Mouse (Mus musculus): ENCODE measurements around the gene S100a4.

S100a4 gene

GRCm38 (mm10) chr3:90623435-90624071, 20.0 kb downstream of the S100a4 start:
- DNase-seq (ENCODE audit: low read depth in 2 of 2, low spot score in 2 of 2), result no peak

DNA sequence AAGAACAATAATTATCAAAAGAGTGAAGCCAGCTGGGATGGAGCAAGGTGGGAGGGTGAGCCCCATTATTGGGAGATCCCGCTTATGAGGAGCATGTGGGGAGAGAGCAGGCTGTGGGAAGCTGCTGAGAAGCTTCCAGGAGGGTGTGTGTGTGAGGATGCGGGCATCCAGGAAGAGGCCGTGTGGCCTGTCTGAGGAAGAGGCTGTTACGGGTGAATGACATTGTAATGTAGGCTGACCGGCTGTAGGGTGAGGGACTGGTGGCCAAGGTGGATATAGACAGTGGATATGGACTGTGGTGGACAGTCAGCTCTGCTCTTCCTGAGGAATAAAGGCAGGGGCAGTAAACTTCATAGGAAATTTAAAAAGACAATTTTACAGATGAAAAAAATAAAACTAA, 21.9 kb downstream of the S100a4 start:
- no peak for DNase-seq (ENCODE audit: low read depth in 2 of 2, low spot score in 2 of 2)

GRCm38 (mm10) chr3:90626266-90627021, 22.9 kb downstream of the S100a4 start:
- no peak for DNase-seq (ENCODE audit: low read depth in 2 of 2, low spot score in 2 of 2)

GRCm38 (mm10) chr3:90627366-90627765, 23.8 kb downstream of the S100a4 start:
- no peak for DNase-seq (ENCODE audit: low read depth in 2 of 2, low spot score in 2 of 2)

DNA sequence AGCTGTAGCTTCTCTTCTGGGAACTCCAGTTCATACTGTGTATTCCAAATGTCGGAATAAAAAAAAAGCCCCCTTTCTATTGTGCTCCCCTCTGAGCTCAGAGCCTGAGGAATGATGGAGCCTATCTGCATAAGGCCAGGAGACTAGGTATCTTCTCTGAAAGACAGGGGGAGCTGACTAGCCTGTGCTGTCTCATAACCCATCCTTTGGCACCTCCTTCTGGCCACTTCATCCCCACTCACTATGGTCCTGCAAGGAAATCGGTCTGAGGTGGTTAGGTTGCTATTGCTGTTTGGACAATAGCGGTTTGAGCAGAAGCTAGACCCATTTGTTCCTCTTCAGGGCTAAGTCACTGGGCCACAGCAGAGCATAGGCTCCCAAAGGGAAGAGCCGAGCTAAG, 24.2 kb downstream of the S100a4 start:
- no peak for DNase-seq (ENCODE audit: low read depth in 2 of 2, low spot score in 2 of 2)

DNA sequence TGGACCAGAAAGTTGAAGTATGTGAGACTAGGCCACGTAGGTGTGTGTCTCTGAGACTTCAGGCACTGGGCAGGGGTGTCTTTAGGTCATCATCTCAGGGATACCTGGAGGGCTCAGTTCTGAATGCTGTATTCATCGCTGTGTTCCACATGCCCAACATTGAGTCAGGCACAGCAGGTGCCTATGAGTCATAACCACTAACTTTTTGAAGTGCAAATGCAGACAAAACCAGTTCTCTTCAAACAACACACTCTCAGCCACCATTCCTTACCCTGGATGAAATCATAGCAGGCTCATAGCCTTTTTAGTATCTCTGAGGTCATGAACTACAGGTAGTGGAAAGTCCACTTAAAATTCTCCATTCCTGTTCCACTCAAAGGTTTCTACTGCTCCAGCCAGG, 25.7 kb downstream of the S100a4 start:
- DNase-seq (ENCODE audit: low read depth in 2 of 2, low spot score in 2 of 2), result no peak

DNA sequence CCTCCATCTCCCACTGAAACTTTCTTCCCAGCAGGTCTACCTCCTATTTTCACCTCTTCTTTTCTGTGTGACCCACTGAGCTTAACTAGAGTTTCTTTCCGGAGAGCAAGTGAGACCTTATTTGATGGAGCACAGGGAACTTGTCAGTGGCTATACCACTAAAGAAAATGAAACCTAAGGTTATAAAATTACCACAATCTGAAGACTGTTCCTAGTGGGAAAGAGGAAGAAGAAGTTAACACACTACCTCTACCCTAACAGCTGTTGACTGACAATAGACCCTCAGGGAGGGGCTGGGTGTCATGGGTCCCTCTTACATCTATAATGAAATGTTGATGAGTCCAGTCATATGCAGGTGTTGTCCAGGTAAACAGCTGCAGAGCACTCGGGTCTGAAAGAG, 28.4 kb downstream of the S100a4 start:
- DNase-seq (ENCODE audit: low read depth in 2 of 2, low spot score in 2 of 2), result no peak

- no peak for DNase-seq (ENCODE audit: low read depth in 2 of 2, low spot score in 2 of 2)
Observed at GRCm38 (mm10) chr3:90638511-90639275, 35.1 kb downstream of the S100a4 start.

DNA sequence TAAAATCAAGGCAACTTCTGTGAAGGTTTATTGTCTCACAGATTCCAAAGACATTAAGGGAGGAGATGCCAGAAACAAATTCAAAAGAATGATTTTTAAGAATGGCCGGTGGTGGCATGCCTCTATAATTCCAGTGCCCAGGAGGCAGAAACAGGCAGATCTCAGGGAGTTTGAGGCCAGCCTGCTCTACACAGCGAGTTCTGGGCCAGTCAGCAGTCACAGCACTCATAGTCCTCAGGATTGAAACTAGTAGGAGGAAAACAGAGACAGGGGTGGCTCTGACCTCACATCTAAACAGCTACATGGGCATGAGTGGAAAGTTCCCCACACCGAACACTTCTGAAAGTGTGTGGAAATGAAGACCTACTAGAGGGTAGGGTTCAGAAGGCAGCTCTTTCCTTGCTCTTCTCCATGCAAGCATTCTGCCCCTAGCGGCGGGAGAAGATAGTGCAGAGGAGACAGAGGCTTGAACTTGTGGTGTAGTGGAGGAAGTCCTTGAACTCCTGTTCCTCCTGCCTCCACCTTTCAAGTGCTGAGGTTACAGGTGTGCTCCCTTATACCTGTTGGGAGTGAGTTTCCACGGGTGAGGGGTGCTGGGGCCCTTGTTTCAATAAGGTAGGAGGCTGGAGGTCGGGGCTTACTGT, 36.1 kb downstream of the S100a4 start:
- peak; percentile 38 to 48 for DNase-seq (ENCODE audit: low read depth in 2 of 2, low spot score in 2 of 2)

GRCm38 (mm10) chr3:90640981-90641380, 37.4 kb downstream of the S100a4 start:
- DNase-seq (ENCODE audit: low read depth in 2 of 2, low spot score in 2 of 2), result no peak

DNA sequence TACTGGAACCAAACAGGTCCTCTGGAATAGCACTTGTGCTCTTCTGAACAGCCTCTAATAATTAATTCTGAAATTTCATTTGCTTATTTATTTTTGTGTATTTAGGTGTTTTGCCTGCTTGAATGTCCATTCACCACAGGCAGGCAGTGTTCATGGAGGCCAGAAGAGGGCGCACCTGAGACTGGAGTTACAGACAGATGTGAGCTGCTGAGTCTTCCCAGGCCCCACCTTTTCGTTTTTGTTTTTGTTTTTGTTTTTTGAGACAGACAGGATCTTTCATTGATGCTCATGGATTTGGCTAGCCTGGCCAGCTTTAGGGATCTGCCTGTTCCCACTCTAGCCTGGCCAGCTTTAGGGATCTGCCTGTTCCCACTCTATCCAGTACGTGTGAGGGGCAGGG, 40.6 kb downstream of the S100a4 start:
- peak; percentile 20 to 37 for DNase-seq (ENCODE audit: low read depth in 2 of 2, low spot score in 2 of 2)

DNA sequence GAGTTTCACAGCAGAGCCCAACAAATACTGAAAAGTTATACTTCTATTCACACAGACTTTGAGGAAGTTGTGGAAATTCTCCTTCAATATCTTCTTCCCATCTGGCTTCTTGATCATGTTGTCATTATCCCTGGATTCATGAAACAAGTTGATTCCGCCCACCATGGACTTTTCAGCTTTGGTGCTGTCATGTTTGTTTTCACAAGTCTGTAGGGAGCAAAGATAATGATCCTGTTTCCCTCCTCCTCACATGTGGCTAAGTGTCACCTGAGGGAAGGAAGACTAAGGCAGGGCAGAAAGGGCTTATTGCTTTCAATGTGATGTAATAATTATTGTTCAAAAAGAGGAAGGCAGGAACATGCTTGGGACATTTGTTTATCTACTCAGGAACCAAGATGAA, 43.7 kb downstream of the S100a4 start:
- DNase-seq (ENCODE audit: low read depth in 2 of 2, low spot score in 2 of 2), result no peak

- DNase-seq (ENCODE audit: low read depth in 2 of 2, low spot score in 2 of 2), result no peak
Observed at GRCm38 (mm10) chr3:90648981-90649380, 45.4 kb downstream of the S100a4 start.

- no peak for DNase-seq (ENCODE audit: low read depth in 2 of 2, low spot score in 2 of 2)
Observed at GRCm38 (mm10) chr3:90649832-90650231, 46.3 kb downstream of the S100a4 start.

DNA sequence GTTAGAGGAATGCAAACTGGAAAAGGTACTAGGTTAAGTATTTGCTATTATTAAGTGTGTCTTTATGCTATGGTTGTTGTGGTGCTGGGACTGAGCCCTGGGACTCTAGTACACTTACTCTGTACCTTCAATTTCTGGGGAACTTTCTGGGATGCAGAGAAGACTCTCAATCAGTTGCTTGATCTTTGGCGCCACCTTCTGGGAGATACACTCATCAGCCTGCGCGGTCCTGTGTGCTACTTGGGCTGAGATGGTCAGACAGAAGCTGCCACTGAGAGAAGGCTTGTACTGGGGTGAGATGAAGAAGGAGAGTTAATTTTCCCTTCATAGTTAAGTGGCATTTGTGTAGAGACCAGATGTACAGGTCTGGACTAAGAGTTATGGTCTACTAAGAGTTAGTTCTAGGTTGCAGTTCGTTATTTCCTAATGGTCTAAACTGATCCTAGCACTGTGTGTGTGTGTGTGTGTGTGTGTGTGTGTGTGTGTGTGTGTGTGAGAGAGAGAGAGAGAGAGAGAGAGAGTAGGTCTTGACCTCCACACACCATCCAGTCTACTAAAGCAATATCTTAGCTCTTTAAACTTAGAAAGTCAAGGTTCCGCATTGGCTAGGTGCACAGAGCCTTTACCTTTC, 49.4 kb downstream of the S100a4 start:
- peak; percentile 26 to 29 for DNase-seq (ENCODE audit: low read depth in 2 of 2, low spot score in 2 of 2)

DNA sequence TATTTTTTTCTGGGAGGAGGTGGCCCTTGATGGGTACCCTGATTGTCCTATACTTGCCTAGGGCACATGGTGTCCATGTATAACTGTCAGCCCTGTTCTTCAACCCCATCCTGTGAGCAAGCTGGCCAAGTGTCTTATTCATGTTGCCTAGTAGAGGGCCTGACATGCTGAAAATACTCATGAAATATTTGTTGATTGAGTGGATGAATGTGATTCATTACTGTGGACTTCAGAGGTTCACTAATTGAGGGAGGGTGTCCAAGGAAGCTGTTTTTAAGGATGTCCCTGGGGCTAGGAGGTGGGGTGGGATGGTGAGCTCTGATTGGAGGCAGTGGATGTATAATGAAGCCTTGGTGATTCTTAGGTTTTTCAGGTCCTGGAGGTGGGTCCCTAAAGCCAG, 50.1 kb downstream of the S100a4 start, which contains the start of gene S100a7a:
Gene S100a7a, plus strand, starts transcription at position 301 of the 400 bp plus-strand sequence.
- DNase-seq (ENCODE audit: low read depth in 2 of 2, low spot score in 2 of 2), result no peak

Data from CD8-positive naive resting alpha-beta T cell, adult 2 months (primary cell).